Mouse (Mus musculus) embryonic facial prominence, embryonic 15.5 days (tissue): ENCODE results near the gene Pcbd2. TPM values are rescaled to one million over a fixed set of nuclear protein-coding genes. Genes with fewer than 3 reads are reported as not detected.
A peak's percentile ranks its signal among the peaks of the same experiment; 100 is the strongest.

ENCODE experiments used
- ATAC-seq: fragments of 200-750 bp; cut with Nextera tagmentation; 2 replicates; pipeline ENCODE4 v1.8.0; 2017; ENCODE audit warnings: low read depth, moderate TSS enrichment; ENCODE audit not compliant: insufficient number of reproducible peaks, low FRiP score, low TSS enrichment
- H3K27ac ChIP-seq: fragments of 300-500 bp; sonication (generic); replicated peaks from 2 replicates; pipeline ENCODE4 v1.5.1; 2015; ENCODE audit warnings: mild to moderate bottlenecking, inconsistent platforms
- H3K27me3 ChIP-seq: fragments of 300-500 bp; sonication (generic); 2 replicates; pipeline ENCODE4 v1.6.1; 2015; ENCODE audit warnings: inconsistent platforms
- H3K36me3 ChIP-seq: fragments of 300-500 bp; sonication (generic); 2 replicates; pipeline ENCODE4 v1.6.1; 2015; ENCODE audit warnings: mild to moderate bottlenecking, inconsistent platforms
- H3K4me1 ChIP-seq: fragments of 300-500 bp; sonication (generic); 2 replicates; pipeline ENCODE4 v1.6.1; 2015; ENCODE audit warnings: inconsistent platforms
- H3K4me2 ChIP-seq: fragments of 300-500 bp; sonication (generic); replicated peaks from 2 replicates; pipeline ENCODE4 v1.6.1; 2015; ENCODE audit warnings: mild to moderate bottlenecking, inconsistent platforms
- H3K4me3 ChIP-seq: fragments of 300-500 bp; sonication (generic); replicated peaks from 2 replicates; pipeline ENCODE4 v1.5.1; 2015; ENCODE audit warnings: mild to moderate bottlenecking, inconsistent platforms
- H3K9ac ChIP-seq: fragments of 300-500 bp; sonication (generic); 2 replicates; pipeline ENCODE4 v1.6.1; 2015; ENCODE audit warnings: inconsistent platforms
- H3K9me3 ChIP-seq: fragments of 300-500 bp; sonication (generic); replicated peaks from 2 replicates; pipeline ENCODE4 v1.6.1; 2016; ENCODE audit warnings: inconsistent platforms
- WGBS: fragments of 180-500 bp; shearing (Covaris S2); methylation state at CpG from one replicate; pipeline ENCODE4 v1.1.7; 2015; 5-methylcytosine and 5-hydroxymethylcytosine counted together
- polyA plus RNA-seq: library from polyadenylated mRNA; unstranded; fragments of >200 nt; fragmentation: Nextera tagmentation; extraction: Ambion mirVana; gene quantifications from 2 replicates; pipeline ENCODE4 v1.2.1, GENCODE M21; 2015

Pcbd2 gene
- polyA plus RNA-seq, 1 experiment from 2014 or later: 50.3 TPM

DNA sequence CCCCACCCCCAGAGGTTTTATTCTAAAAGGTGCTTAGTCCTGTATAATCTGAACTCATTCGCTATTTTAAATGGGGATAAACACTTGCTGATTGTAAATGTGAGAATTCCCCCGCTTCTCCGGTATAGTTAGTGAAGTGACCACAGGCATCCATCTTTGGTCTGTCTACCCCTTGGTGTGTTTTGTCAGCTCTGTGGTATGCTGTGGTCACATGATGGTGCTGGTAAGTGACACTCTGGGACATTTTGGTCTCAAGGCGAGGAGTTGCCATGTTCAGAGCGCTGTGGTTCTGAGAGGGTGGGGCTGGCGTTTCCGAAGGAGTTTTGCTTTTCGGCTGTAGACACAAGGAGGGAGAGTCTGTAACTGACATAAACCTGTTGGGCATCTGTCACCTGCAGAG is 10.7 kb downstream of the Pcbd2 start:
- Histone ChIP-seq H3K4me1 (no peaks in the 10 kb centered on the region), H3K9me3 (no peaks in the 10 kb centered on the region), H3K9ac (no peak overlapping the region), H3K4me2 (no peak overlapping the region), H3K4me3 (no peak overlapping the region), H3K36me3 (no peaks in the 10 kb centered on the region), H3K27ac (no peak overlapping the region), H3K27me3 (no peaks in the 10 kb centered on the region)
- ATAC-seq: no peak
- 83% methylated on average over 8 of the region's 8 CpGs for WGBS

DNA sequence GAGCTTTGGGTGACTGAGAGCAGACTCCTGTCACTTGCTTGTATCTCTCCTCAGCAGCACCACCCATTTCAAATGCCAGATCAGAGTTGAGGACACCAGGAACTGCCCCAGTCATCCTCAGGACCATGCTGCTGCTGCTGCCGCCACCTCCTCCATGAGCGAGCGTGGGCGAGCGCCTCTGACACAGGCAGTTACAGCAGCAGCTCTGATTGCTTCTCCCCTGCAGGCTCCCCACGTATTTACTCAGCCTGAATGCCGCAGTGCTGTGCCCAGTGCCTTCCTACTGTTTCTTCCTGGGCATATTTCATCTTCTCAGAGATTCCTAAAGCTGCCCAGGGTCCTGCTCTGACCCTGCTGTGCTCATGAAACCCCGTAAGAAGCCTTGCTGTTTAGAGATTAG is 15.1 kb downstream of the Pcbd2 start:
- Histone ChIP-seq H3K27me3 (no peaks in the 10 kb centered on the region), H3K4me2 (no peak overlapping the region), H3K4me1 (peaks cover 4% of the 10 kb centered on the region), H3K36me3 (no peaks in the 10 kb centered on the region), H3K9ac (no peak overlapping the region), H3K27ac (no peak overlapping the region), H3K4me3 (no peak overlapping the region), H3K9me3 (no peaks in the 10 kb centered on the region)
- WGBS: 67% methylated on average over 8 of the region's 8 CpGs
- no peak for ATAC-seq

DNA sequence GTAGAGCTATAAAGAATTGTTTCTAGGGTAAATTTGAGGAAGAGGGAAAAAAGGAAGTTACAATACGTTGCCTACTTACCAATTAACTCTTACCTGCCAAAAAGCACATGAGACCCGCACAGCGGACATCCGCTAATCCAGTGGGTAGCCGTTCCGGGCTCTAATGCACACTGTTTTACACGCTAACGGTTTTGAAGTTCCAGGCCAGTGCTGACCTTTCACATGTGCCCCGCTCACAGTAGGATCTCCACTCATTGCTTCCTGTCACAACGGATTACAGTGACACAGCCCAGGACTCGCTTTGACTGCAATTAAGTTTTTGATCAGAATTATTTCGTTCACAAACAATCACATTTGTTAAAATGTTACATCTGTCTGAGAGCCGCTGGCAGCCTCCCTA is 27.2 kb downstream of the Pcbd2 start:
- H3K27ac ChIP-seq: no peak overlapping the region
- H3K36me3 ChIP-seq: no peaks in the 10 kb centered on the region
- H3K4me3 ChIP-seq: no peak overlapping the region
- WGBS: 55% methylated on average over 13 of the region's 13 CpGs
- no peaks in the 10 kb centered on the region for H3K9me3 ChIP-seq
- no peak for ATAC-seq
- H3K4me1 ChIP-seq: peaks cover 10% of the 10 kb centered on the region
- no peak overlapping the region for H3K4me2 ChIP-seq
- no peak overlapping the region for H3K9ac ChIP-seq
- no peaks in the 10 kb centered on the region for H3K27me3 ChIP-seq

DNA sequence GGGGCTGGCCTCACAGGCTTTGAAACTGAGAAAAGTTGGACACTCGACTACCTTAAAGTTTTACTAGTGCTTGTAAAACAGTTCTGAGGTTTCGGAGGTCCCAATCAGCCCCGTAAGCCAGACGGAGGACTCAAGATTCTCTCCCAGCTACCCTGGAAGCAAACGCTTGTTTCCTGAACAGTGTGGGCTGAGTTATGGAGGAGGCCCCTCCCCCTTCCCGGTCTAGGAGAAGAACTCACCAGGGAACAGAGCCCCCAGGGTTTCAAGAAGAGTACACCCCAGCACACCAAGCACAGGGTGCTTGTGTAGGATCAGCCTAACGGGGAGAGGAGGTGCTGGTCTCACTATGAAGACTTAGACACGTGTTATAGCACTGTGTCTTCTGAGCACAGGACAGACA is 29.6 kb downstream of the Pcbd2 start:
- Histone ChIP-seq H3K4me3 (peak overlapping the region; percentile 7; the same call in 1 of the 2 replicates), H3K4me1 (peaks cover 21% of the 10 kb centered on the region), H3K27me3 (no peaks in the 10 kb centered on the region), H3K9ac (no peak overlapping the region), H3K9me3 (no peaks in the 10 kb centered on the region), H3K36me3 (no peaks in the 10 kb centered on the region), H3K27ac (0 out of 2 replicates have a peak overlapping the region, but pooled peaks have one; percentile 28), H3K4me2 (peak overlapping the region; percentile 32; the same call in 1 of the 2 replicates)
- ATAC-seq: peak; percentile 56; the same call in 1 of the 2 replicates
- 24% methylated on average over 8 of the region's 8 CpGs for WGBS

DNA sequence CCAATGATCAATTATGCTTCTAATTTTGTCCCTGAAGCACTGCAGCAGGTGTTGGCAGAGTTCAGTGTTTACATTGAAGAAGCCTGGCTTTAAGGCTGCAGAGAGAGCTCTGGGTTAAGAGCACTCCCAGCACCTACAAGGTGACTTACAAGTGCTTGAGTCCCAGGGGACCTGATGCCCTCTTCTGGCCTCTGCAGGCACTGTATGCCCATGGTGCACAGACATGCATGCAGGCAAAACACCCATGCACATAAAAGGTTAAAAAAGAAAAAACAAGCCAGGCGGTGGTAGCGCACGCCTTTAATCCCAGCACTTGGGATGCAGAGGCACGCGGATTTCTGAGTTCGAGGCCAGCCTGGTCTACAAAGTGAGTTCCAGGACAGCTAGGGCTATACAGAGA is 30.5 kb downstream of the Pcbd2 start:
- WGBS: 73% methylated on average over 6 of the region's 6 CpGs
- H3K9ac ChIP-seq: no peak overlapping the region
- H3K4me2 ChIP-seq: no peak overlapping the region
- no peaks in the 10 kb centered on the region for H3K9me3 ChIP-seq
- ATAC-seq: no peak
- H3K36me3 ChIP-seq: no peaks in the 10 kb centered on the region
- no peak overlapping the region for H3K27ac ChIP-seq
- peaks cover 21% of the 10 kb centered on the region for H3K4me1 ChIP-seq
- no peaks in the 10 kb centered on the region for H3K27me3 ChIP-seq
- no peak overlapping the region for H3K4me3 ChIP-seq

DNA sequence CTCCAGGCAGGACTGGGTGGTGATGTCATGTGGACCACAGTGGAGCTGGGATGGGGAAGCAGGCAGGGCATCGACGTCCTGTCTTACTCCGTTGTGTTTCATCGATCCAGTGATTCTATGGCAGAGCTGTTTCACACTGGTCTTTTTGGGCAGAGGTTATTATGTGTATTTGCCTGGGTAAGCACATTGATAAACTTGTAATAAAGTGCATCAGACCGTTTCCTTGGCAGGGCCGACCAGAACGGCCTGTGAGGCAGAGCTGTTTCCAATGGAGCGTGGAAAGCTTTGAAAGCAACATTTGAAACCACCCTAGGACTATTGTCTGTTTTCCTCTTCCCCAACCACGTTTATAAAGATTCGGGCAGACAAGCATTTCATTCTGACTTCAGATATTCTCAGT is 33.4 kb downstream of the Pcbd2 start:
- ATAC-seq: no peak
- Histone ChIP-seq H3K4me3 (no peak overlapping the region), H3K36me3 (no peaks in the 10 kb centered on the region), H3K9ac (no peak overlapping the region), H3K4me2 (no peak overlapping the region), H3K9me3 (no peaks in the 10 kb centered on the region), H3K27me3 (0 out of 2 replicates have a peak, but pooled peaks cover 2% of the 10 kb centered on the region), H3K4me1 (peaks cover 21% of the 10 kb centered on the region), H3K27ac (peak overlapping the region; percentile 58)
- WGBS: 40% methylated on average over 10 of the region's 10 CpGs

DNA sequence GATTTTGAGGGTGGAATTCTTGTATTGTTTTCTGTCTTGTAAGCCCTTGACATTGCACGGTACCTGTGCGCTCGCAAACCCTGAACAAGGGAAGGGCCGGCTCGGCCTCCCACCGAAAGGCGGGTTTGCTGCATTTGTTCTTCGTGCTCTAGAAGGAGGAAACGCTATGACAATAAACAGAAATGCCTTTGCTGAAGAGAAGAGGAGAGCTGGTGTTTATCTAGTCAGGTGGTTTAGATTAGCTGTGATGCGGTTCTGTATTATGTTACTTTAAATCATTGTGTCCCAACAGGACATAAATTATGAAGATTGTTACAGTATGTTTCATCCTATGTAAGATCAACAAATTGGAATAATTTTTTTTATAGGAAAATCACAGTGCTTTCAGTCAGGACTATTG is 34.3 kb downstream of the Pcbd2 start:
- Histone ChIP-seq H3K4me1 (peaks cover 19% of the 10 kb centered on the region), H3K9me3 (no peaks in the 10 kb centered on the region), H3K27me3 (0 out of 2 replicates have a peak, but pooled peaks cover 2% of the 10 kb centered on the region), H3K4me3 (no peak overlapping the region), H3K36me3 (no peaks in the 10 kb centered on the region), H3K9ac (no peak overlapping the region), H3K4me2 (no peak overlapping the region), H3K27ac (peak overlapping the region; percentile 58; the same call in 1 of the 2 replicates)
- ATAC-seq: no peak
- 49% methylated on average over 10 of the region's 10 CpGs for WGBS

DNA sequence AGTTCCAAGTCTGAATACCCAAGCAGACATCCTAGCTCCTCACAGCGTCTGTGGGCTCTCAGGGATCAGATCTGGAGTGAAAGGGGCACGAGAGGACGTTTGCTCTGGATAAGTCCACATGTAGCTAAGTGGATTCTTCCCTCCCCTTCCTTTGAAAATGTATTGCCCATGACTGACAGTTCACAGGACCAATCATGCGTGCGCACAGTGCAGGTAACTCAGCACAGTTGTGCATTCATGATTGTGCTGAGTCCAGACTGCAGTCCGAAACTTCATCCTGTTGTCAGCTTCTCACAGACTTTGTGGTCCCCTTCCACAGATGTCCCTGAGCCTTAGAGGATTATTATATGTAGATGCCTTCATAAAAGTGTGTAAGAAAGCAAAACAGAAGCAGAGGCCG is 47.2 kb downstream of the Pcbd2 start:
- WGBS: 78% methylated on average over 7 of the region's 7 CpGs
- Histone ChIP-seq H3K27ac (no peak overlapping the region), H3K9ac (no peak overlapping the region), H3K9me3 (no peaks in the 10 kb centered on the region), H3K27me3 (no peaks in the 10 kb centered on the region), H3K36me3 (no peaks in the 10 kb centered on the region; the same call in 1 of the 2 replicates), H3K4me3 (no peak overlapping the region), H3K4me2 (no peak overlapping the region), H3K4me1 (no peaks in the 10 kb centered on the region)
- no peak for ATAC-seq

DNA sequence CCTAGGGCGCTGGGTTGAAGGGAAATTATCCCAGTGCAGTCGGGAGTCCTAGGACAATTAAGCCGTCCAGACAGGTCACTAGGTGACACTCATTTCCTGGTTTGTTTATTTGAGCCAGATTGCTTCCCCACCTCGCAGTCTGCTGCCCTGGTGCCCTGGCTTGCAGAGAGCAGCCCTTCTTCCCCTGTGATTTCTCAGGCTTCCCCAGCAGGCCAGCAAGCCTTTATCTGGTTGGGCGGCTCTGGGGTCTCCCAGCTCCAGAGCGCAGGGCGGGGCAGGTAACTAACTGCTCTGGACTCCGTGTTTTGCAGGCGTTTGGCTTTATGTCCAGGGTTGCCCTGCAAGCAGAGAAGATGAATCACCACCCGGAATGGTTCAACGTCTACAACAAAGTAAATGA is 47.9 kb downstream of the Pcbd2 start:
- H3K27me3 ChIP-seq: no peaks in the 10 kb centered on the region
- ATAC-seq: no peak
- H3K9me3 ChIP-seq: no peaks in the 10 kb centered on the region
- no peak overlapping the region for H3K4me2 ChIP-seq
- H3K9ac ChIP-seq: no peak overlapping the region
- H3K36me3 ChIP-seq: no peaks in the 10 kb centered on the region; the same call in 1 of the 2 replicates
- no peak overlapping the region for H3K4me3 ChIP-seq
- no peak overlapping the region for H3K27ac ChIP-seq
- no peaks in the 10 kb centered on the region for H3K4me1 ChIP-seq
- WGBS: 39% methylated on average over 11 of the region's 11 CpGs

DNA sequence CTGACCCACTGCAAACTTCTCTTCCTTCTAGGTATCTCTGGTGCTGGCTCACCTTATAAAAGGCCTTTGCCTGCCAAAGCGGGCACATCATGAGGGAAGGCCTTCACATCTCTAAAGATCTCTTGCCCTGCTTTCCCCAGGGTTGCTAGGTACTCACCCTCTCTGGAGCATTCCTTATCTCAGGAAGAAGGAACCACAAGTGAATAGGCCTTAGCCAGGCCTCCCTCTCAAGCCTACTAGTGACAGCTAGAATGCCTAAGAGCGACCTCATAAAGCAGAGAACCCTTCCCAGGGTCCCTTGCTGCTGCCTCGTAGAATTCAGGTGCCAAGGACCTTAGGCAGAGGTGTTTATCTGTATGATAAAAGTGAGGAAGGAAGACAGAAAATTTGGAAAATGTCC is 57.1 kb downstream of the Pcbd2 start, which contains the start of gene Catsper3:
Gene Catsper3, plus strand, starts transcription at position 301 of the 400 bp plus-strand sequence.
- ATAC-seq: no peak
- no peaks in the 10 kb centered on the region for H3K9me3 ChIP-seq
- WGBS: 75% methylated on average over 3 of the region's 3 CpGs

DNA sequence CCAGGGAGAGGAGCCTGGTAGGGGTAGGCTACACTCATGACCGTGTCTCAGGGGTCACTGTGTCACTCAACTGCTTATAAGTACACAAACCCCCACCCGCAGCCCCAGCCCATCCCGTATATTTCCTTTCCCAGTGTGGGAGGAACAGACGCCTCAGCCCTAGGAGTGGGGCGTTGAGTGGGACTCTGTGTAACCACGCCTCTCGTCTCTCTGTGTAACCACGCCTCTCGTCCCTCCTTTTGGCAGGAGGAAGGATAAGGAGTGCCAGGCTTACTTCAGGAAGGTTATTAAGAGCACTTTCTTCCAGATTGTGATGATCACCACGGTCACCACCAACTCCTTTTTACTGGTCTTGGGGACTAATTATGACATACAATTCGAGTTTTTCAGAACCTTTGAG is 59.0 kb downstream of the Pcbd2 start:
- Histone ChIP-seq H3K27me3 (no peaks in the 10 kb centered on the region), H3K27ac (no peak overlapping the region), H3K9me3 (no peaks in the 10 kb centered on the region), H3K4me3 (no peak overlapping the region), H3K4me1 (no peaks in the 10 kb centered on the region), H3K9ac (no peak overlapping the region), H3K36me3 (no peaks in the 10 kb centered on the region), H3K4me2 (no peak overlapping the region)
- WGBS: 57% methylated on average over 11 of the region's 11 CpGs
- ATAC-seq: no peak

More for the DNA sequence above, 57.1 kb downstream of the Pcbd2 start, which contains the start of gene Catsper3:
- H3K36me3 ChIP-seq: no peaks in the 10 kb centered on the region
- H3K27ac ChIP-seq: no peak within 1 kb of the TSS
- no peak within 1 kb of the TSS for H3K9ac ChIP-seq
- no peak within 1 kb of the TSS for H3K4me2 ChIP-seq
- H3K4me3 ChIP-seq: no peak within 1 kb of the TSS
- H3K4me1 ChIP-seq: no peaks in the 10 kb centered on the region
- no peaks in the 10 kb centered on the region for H3K27me3 ChIP-seq

DNA sequence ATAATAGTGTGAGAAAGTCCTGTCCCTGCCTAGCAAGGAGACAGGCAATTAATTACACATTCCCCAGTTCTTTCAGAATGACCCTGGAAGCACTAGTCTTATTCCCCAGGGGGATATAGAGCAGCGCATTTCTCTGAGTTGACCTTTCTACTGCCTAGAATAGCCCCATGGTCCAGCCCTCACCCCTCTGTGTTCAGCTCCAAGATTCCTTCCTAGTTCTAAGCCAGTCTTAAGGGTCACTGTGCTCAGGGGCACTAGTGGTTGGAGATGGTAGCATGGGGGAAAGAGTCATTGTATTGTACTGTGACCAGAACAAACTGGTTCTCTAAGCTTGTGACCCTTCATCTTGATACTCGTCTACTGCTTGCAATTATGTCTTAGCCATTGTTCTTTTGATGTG is 74.1 kb downstream of the Pcbd2 start:
- H3K36me3 ChIP-seq: no peaks in the 10 kb centered on the region
- no peak overlapping the region for H3K4me3 ChIP-seq
- 46% methylated on average over 2 of the region's 2 CpGs for WGBS
- no peak overlapping the region for H3K9ac ChIP-seq
- H3K27me3 ChIP-seq: no peaks in the 10 kb centered on the region
- H3K4me2 ChIP-seq: no peak overlapping the region
- no peak for ATAC-seq
- no peak overlapping the region for H3K27ac ChIP-seq
- H3K4me1 ChIP-seq: no peaks in the 10 kb centered on the region
- H3K9me3 ChIP-seq: no peaks in the 10 kb centered on the region
